Mouse (Mus musculus) layer of hippocampus, postnatal 25 days (tissue): Measurements from ENCODE around the gene Dpy30. TPM values are rescaled to one million over a fixed set of nuclear protein-coding genes. Genes with fewer than 3 reads are reported as not detected.

ENCODE experiments used
- DNase-seq, 2 experiments: peaks; one replicate each; pipeline ENCODE4 v3.0.0; 2022; ENCODE audit warnings: mixed read lengths in 2 of 2, low spot score in 1 of 2; ENCODE audit errors: extremely low spot score in 1 of 2
- total RNA-seq, 2 experiments: library from RNA; stranded (reverse); gene quantifications; 2 replicates each; pipeline ENCODE4 v1.2.3; 2021

Dpy30 gene
- total RNA-seq, 2 experiments from 2014 or later = 49.7 to 51.6 TPM

DNA sequence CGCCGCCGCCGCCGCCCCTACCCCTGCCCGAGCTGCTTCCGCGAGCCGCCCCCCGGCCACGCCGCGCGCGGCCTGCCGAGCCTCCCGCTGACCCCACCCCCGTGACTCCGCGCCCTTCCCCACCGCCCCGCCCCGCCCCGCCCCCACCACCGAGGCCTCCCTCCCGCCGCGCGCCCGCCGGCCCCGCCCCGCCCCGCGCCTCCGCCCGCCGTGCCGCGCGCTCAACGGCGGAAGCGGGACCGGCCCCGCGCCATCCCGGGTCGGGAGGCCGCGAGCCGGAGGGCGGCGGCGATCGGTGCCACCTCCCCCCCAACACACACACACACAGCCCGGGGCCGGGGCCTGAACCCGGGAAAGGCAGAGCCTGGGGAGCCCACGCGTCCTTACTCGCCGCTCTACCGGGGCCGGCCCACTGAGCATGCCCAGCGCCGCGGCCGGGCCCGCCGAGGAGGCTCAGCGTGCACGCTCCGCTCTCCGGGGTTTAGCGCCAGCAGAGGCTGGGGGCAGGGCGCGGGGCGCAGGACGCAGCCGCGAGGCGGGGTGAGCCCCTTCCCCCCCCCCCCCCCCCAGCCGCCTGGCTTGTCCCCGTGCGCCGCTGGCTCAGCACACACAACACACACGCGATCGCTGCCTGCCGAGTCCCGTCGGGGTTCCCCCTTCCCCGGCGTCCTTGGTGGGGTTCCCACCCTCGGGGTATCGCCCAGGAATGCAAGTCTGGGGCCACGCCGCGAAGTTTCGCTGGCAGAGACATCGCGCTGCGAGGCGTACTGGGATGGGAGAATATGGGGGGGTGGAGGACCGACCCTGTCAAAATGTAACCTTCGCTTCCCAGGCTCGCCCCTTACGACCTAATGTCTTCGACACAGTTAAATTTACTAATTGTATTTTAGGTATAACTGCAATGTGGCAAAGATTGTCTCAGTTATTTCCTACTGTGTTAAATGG, 28.4 kb downstream of the Dpy30 start, which contains the start of gene Memo1:
TSS of gene Memo1 (minus strand) at position 496 of the 945 bp plus-strand sequence.
- DNase-seq = peak; percentile 73 to 76

- peak; percentile 56 to 70 for DNase-seq
Observed at GRCm38 (mm10) chr17:74294426-74295025, 29.2 kb downstream of the Dpy30 start.

- peak; percentile 18 to 36 for DNase-seq
Observed at GRCm38 (mm10) chr17:74293687-74294425, 29.9 kb downstream of the Dpy30 start.

DNA sequence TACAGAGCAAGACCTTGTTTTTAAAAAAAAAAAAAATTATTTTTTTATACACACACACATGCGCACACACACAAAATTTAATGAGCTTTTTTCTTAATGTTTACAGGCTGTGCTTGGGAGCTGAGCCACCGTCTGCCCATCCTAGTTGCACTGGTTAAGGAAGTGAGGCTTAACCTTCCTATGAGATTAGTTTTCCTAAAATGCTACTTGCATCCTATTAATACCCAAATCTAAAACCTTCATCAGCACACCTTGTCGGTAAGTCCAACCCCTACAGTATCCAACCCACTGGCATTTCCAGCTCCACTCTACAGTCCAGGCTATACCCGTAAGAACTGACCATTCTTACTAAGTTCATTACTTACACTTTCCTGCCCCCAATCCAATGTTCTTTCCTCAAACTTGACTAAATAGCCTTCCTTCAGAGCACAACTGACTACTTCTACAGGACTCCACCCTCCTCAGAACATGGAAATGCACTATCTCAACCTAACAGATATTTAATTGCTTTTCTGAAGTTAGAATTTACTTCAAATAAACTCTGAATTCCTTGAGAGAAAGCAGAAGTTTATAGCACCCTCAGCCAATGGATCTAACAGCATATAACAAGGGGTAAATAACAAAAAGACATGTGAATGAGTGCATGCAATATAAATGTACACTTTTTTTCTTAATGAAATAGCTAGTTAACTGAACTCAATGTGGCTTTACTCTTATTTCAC, 31.9 kb downstream of the Dpy30 start:
- DNase-seq = no peak

GRCm38 (mm10) chr17:74290869-74291268, 32.9 kb downstream of the Dpy30 start:
- DNase-seq = no peak

DNA sequence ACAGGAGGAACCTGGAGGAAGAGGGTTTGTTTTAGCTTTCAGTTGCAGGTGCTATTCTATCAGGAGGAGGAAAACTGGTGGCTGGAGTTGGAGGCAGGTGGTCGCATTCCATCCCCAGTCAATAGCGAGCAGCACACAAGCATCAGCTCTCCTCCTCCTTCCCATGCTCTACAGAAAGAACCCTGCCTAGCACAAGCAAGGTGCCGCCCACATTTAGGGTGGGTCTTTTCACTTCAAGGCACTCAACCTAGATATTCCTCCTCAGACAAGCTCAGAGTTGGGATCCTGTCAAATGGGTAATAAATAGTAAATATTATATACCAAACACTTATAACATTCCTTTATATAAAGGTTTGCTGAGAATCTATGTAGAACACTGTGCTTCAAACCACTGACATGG, 33.5 kb downstream of the Dpy30 start:
- no peak for DNase-seq

- DNase-seq = no peak
Observed at GRCm38 (mm10) chr17:74288626-74289025, 35.1 kb downstream of the Dpy30 start.

DNA sequence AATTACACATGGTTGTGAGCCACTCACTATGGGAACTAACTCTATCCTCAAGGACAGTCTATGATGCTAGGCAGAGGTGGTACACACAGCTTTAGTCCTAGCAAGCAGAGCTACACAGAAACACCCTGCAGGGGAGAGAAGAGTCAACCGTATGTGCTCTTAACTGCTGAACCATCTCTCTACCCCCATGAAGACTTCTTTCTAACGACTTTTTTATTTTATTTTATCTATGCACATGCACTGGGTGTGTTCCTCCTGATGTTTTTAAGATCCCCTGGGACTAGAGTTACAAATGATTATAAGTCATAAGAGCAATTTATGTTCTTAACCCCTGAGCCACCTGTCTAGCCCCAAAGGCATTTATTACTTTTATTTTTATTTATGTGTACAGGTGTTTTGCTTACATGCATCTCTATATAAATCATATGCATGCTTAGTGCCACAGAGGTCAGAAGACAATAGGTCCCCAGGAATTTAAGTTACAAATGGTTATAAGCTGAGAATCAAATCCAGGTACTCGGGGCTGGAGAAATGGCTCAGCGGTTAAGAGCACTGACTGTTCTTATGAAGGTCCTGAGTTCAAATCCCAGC, 37.5 kb downstream of the Dpy30 start:
- no peak for DNase-seq

GRCm38 (mm10) chr17:74285730-74286129, 38.0 kb downstream of the Dpy30 start:
- no peak for DNase-seq

- DNase-seq = no peak
Observed at GRCm38 (mm10) chr17:74284397-74285115, 39.2 kb downstream of the Dpy30 start.

- no peak for DNase-seq
Observed at GRCm38 (mm10) chr17:74282024-74282423, 41.7 kb downstream of the Dpy30 start.

DNA sequence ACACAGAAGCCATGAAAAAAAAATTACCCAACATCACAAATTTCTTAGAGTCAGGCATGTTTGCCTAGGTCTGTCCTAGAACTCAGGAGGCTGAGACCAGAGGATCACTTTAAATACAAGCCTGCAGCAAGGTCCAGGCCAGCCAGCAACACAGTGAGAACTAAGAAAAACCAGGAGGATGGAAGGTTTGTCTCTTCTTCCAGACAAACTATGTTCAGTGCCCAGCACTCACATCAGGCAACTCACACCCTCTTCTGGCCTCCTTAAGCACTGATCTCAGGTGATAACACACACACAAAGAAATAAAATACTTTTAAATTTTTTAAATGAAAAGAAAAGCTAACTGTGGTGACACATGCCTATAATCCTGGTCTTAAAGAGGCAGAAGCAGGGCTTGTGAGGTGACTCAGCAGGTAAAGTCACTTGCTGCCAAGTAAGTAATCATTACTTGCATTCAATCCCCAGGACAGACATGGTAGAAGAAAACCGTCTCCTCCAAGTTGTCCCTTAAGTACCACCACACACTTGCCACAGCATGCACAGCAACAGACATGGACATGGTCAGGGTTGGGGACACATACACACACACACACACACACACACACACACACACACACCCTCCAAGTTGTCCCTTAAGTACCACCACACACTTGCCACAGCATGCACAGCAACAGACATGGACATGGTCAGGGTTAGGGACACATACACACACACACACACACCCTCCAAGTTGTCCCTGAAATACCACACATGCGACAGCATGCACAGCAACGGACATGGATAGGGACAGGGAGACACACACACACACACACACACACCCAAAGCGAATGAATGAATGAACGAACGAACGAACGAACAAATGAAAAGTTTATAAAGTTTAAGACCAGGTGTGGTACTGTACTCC, 44.5 kb downstream of the Dpy30 start:
- no peak for DNase-seq

DNA sequence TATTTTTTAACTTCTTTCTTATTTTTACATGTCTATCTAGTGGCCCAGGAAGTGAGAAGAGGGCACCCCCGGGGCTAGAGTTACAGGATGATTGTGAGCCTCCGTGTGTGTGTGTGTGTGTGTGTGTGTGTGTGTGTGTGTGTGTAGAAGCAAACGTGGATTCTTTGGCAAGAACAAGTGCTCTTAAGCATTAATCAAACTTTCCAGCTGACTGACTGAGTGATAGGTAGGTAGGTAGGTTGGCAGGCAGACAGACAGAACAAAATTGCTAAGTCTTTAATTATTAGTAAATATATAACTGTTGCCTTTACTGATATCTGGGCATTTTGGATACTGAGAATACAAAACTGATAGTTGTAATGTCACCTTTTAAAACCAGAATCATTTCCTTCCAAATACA, 49.3 kb downstream of the Dpy30 start:
- no peak for DNase-seq

DNA sequence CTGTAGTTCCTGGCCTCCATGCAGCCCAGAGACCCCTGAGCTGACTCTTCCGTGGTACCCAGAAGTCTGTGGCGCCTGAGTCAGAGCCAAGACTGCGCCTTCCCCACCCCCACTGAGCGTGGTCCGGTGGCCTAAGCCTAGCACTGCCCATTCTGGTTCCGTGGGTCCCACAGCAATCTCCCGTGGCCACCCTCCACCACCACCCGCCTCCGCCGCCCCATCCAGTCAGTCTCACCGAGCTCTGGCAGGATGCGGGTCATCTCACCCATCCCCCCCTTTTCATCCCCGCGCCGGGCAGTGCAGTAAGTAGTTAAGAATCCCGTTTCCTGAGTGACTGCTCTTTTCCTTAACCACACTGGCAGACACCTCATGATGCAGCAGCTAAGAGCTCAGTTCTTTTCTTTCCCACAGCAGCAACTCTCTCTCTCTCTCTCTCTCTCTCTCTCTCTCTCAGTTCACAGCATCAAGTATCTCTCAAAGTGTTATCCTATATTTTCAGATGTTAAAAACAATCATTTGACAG, 51.0 kb downstream of the Dpy30 start:
- no peak for DNase-seq

DNA sequence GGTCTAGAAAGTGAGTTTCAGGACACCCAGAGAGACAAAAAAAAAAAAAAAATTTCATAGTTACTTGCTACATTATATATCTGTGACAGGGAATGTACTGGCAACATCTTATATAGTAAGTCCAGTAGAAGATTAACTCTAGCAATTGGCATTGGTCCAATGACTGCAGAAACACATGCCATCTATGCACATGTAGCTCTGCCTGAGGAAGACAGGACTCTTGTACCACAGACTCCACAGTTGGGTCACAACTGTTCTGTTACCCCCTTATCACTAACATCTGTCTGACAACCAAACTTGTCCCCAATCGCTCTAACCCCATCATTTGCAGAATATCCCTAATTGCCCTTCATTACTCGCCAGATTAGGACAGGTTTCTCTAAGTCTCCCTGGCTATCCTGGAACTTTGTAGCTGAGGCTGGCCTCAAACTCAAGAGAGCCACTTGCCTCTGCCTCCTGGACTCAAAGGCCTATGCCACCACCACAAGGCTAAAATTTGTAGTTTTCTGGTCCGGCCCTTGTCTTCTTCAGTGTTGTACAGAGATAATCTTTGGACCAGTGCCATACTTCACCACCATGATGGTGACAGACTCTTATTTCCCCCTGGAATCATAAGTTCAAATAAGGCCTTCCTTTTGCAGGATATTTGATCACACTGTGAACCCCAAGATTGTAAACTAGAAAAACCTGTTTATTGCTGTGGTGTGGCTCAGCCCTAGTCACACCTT, 52.0 kb downstream of the Dpy30 start:
- DNase-seq = no peak

DNA sequence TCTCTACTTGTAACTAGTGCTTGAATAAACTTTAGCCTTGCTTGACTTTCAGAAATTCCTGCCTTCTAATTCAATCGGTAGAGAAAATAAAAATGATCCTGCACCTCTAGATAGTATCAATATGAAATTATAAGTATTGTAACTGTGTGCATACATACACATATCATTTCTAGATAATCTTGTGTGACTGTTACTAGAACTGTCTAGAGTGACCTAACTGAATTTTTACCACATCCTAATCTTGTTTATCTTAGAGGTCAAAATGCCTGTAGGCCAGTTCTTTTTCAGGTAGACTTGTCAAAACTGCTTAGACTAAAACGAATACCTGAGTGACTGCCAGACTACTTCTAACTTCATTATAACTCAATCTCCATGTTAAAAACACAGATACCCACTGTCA, 53.5 kb downstream of the Dpy30 start:
- DNase-seq = no peak

DNA sequence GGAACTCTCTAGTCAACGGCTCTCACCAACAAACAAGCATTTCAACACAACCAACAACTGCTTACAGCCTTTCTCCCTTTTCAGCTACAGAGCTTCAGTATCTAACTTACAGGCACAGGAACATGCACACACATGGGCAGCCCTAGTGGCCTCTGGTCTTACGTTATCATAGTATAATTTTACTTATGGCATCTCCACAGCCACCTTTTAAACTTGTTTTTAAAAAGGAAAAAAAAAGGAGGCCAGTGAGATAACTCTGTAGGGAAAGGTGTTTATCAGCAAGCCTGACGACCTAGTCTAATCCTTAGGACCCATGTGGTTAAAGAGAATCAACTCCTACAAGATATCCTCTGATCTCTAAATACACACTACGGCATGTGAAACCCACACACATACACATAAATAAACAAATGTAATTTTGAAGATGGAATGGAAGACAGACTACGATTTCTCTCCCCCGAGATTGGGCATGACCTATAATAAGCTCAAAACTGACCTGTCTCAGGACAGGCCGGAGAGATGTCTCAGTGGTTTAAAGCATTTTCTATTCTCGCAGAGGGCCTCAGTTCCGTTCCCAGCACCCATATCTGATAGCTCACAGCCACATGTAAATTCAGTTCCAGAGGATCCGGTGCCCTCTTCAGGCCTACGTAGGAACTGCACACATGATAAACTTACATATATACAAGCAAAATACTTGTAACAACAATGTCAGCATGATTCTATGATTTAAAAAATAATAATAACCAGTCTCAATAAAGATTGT, 56.1 kb downstream of the Dpy30 start:
- no peak for DNase-seq
